Mouse (Mus musculus) spleen, embryonic (tissue): ENCODE measurements around the gene Rpl29.

Source experiments
- CTCF ChIA-PET: fragments of 350-600 bp; sonication (Branson Sonifier 250); formaldehyde crosslinking; loops from one replicate; lab custom pipeline; 2022; lab: Charles Lee

Rpl29 gene

DNA sequence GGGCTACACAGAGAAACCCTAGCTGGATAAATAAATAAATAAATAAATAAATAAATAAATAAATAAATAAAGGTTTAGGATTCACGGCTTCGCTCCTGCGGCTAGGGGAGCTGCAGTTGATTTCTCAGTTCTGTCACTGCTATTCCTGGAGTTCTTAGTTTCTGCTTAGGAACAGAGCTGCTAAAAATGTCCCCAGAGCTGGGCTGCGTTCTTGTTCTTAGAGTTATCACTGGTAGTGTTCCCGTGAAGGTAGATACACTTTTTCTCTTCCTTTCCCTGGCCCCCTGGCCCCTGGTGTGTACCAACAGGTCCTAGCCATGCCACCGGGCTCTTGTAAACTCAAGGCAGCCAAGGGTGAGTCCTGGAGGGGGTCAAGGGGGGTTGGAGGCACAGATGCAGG, 12.4 kb upstream of the Rpl29 start:
- CTCF ChIA-PET, result interaction anchor here (0.7 kb wide), 1 partner anchor 63 kb away, joined by 3 read pairs; no protein-coding TSS in a partner anchor

DNA sequence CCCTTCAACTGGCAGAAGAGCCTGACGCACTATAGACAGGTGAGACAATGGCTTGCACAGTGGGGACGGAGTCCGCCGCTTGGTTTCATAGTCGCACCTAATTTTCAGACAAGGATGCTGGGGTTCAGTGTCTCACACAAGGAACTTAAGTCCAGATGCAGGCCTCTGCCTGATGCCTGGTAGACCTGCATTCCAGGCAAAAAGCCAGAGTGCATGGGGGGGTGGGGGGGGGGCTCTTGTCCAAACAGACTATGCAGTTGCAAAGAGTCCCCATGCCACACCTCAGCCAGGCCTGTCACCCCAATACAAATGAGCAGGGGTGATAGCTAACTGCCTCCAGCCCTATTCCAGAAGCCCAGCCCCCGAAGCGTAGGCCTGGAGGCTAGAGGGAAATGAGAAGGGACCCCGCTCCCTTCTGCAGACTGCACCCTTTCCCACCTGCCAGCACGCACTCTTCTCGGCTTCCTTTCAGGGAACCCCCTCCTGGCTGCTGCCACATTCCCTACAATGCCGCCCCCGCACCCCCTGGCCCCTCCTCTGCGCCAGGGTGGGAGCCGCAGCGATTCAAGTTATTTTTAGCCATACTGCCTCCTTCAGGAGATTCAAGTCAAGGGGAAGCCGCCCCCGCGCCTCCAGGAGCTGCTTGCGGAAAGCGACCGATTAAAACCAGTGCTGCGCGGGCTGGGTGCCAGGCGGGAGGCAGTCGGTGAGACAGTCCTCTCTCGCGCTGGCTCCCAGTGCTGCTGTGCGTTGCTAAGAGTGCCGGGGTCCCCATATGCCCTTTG, 11.2 kb upstream of the Rpl29 start:
- CTCF ChIA-PET, result no interaction called here

DNA sequence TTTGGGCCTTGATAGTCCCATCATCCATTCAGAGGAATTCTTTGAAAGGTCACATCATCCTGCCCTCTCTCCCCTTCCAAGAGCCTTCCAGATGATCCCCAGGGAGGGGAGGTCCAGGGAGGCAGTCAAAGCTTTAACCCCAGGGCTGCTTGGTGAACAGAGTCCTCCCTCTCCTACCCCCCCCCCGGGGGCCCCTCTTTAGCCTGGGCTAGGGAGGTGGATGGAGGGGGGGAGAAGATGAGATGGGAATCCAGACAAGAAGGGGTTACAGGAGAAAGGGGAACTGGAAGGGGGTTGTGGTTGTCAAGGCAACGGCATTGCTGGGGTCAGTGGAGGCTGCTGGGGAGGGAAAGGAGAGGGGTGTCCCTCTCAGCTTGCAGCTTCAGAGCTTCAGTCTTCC, 8.6 kb upstream of the Rpl29 start:
- CTCF ChIA-PET, result interaction anchor here (0.6 to 1.7 kb wide), 5 partner anchors 11 to 131 kb away, joined by 3 to 7 read pairs (median 5); partner anchors contain the start of gene Parp3

DNA sequence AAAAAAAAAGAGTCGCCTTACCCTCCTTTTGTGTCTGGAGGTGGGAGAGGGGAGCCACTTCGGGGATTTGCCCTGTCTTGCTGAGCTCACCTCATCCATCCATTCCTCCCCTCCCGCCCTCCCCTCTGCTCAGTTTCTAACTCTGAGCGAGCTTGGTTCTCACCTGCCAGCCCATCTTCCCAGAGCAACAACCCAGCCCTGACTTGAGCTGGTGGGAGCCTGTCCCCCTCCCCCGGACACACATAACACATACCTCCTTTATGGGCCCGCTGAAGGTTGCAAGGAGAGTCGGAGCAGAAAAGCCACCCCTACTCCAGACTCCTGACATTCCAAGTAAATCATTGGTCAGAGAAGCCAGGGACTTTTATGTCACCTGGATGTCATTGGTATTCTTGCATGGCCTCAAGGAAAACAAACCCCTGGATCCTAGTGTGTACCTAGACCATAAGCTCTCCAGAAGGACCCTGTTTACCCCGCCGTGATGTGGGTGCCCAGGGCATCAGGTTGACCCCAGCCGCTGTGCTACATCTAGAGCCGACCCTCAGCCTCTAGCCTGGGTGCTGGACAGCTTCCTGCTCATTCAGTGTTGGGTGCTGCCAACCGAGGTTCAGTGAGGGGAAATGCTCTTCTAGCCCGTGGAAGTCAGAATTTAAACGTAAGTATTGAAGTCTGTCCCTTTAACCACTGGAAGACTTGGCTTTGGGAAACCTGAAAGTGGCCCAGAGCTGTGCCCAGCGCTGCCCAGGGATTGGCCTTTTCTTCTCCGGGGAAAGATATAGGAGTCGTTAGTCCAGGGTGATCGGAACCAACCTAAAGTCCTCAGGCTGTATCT, 8.0 kb upstream of the Rpl29 start:
- CTCF ChIA-PET, result interaction anchor here (0.7 to 1.7 kb wide), 12 partner anchors 11 to 209 kb away, joined by 3 to 10 read pairs (median 4); partner anchors contain the start of gene Parp3

DNA sequence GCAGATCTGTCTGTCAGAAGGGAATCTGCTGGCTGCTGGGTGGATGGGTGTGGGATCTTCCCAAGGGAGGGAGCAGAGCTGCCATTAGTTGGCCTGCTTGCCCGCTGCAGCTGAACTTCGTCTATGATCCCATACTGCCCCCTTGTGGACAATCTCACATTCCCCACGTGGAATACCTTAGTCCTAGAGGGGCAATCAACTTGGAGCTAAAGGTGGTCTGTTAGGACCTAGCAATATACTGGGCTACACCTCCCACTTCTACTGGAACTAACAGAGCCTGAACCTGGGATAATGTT, 7.4 kb upstream of the Rpl29 start:
- CTCF ChIA-PET, result interaction anchor here (0.7 to 1.7 kb wide), 10 partner anchors 31 to 210 kb away, joined by 3 to 10 read pairs (median 4); partner anchors contain the start of genes Dusp7 and Parp3

DNA sequence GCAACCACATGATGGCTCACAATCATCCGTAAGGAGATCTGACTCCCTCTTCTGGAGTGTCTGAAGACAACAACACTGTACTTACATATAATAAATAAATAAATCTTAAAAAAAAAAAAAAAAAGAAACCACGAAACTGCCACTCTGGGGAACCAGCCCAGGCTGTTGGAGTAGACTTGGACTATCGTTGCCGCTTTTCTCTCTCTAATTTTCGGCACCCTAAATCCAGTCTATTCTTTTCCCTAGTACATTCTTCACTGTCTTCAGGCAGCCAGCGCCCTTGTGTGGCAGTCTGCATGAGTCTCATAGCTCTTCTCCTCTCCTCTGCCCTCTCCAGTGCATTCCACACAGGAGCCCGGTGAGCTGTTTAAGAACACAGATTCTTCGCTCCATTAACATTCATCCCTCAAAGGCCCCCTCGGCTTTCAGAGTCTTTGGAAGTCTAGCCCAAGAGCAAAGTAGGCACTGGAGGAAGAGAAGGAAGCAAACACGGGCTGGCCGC, 484 bp upstream of the Rpl29 start:
- CTCF ChIA-PET, result interaction anchor here (0.5 to 1.2 kb wide), 3 partner anchors 9 to 369 kb away, joined by 3 to 10 read pairs (median 6); partner anchors contain the start of gene Acy1

DNA sequence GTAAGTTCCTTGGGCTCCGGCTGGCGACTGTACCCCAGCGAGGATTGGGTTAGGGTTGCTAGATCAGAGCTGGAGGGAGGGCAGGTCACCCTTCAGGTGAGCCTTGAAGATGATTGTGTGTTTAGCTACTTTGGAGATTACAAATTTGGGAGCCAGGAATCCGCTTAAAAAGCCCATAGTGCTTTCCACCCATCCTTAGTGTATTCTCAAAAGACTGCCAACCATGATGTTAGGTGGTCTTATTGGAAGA, 686 bp downstream of the Rpl29 start:
- CTCF ChIA-PET, result interaction anchor here (1.0 to 1.2 kb wide), 2 partner anchors 8 to 47 kb away, joined by 3 to 6 read pairs; partner anchors contain the start of genes Acy1 and Parp3

DNA sequence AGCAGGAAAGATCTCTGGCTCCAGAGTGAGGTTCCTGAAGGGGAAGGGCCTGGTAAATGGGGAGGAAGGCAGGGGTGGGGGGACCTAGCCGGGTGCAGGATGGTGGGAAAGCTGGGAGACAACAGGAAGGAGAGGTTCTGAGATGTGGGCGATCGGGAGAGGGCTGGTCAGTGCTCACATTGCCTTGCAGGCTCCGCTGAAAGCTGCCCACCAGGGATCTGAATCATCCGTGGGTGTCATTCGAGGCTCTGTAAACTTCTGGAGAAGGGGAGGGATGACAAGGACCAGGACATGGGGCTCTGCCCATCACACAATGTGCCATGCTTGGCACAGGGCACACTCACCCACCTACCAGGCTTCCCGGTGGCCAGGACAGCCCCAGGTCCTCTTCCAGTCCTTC, 4.1 kb downstream of the Rpl29 start:
- CTCF ChIA-PET, result interaction anchor here (0.8 to 1.4 kb wide), 2 partner anchors 13 to 14 kb away, joined by 4 read pairs; partner anchors contain the start of gene Abhd14a

DNA sequence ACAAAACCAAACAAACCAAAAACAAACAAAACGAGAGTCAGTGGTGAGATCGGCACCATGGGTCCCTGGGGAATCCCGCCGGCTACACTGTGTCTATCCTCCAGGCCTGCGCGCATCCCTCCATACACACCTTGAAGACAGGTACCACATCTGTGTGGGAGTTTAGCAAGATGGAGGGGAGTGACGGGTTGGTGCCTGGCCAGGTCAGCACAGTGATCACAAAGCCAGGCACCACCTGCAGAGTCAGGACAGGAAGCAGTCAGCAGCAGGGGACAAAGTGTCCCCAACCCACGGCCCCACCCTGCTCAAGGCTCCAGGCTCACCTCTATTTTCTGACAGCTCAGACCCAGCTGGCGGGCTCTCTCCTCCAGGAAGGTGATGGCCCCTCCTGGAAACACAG, 7.3 kb downstream of the Rpl29 start:
- CTCF ChIA-PET, result no interaction called here

DNA sequence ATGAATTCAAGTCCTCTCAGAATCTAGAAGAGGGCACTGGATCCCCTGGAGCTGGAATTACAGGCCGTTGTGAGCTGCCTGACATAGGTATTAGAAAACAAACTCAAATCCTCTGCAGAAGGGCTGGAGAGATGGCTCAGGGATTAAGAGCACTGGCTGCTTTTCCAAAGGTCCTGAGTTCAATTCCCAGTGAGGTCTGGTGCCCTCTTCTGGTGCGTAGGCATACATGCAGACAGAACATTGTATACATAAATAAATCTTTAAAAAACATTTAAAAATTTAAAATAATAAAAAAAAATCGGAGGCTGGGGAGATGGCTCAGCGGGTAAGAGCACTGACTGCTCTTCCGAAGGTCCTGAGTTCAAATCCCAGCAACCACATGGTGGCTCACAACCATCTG, 13.4 kb downstream of the Rpl29 start:
- CTCF ChIA-PET, result no interaction called here

DNA sequence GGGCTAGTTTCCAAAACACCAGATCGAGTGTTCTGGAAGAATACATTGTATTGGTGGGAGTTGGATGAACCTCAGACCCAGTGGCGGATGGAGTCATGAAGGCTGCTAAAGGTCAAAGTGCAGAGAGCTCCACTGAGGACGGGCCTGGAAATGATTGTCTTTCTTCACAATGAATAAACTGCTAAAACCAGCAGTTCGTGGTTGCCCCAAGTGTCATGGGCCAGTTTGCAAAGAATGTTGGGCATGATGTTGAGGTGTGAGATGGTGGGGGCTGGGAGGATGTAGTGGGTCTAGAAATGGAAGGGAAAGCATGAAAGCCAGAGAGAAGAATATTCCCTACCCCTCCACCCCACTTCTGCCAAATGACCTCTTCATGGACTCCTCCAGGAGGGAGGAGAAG, 15.6 kb downstream of the Rpl29 start:
- CTCF ChIA-PET, result no interaction called here

DNA sequence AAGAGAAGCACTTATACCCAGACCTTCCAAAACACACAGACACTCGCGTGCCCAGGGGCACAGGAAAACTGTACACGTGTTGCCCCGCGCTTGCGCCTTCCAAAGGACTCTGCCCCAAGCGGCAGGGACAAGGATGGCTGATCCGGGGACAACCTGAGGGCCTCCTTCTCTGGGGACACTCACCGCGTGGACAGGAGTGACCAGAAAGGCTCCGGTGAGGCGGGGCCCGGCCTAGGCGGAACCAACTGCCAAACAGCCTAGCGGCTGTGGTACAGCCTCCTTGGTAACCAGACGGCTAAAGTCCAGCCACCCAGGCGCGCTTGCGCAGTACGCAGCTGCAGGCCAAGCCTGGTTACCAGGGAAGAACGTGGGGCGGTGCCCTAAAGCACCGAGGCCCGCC, 18.1 kb downstream of the Rpl29 start, which contains the start of the genes Abhd14b and Abhd14a:
TSS of gene Abhd14b (plus strand) at position 112 of the 400 bp plus-strand sequence.
TSS of gene Abhd14a (minus strand) at position 331 of the 400 bp plus-strand sequence.
- CTCF ChIA-PET, result interaction anchor here (0.6 to 2.5 kb wide), 5 partner anchors 14 to 167 kb away, joined by 3 to 7 read pairs (median 6); partner anchors contain the start of genes Parp3 and Poc1a

DNA sequence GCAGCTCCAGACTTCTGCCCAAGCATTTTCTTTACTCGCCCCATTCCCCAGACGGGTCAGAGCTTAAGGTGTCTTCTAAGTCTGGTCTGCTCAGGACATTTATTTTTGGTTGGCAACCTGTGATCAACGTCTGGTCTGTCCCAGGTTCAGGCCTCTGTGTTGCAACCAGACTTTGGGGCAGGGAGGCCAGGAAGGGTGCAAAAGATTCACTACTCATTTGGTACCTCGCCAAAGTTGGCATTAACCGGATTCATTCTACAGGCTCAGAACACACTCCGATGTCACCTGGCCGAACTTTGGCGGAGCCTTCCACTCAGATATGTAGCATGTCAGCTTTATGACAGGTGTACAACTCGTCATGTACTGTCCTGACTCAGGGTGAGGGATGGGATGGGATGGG, 18.7 kb downstream of the Rpl29 start:
- CTCF ChIA-PET, result interaction anchor here (0.9 to 2.5 kb wide), 2 partner anchors 15 to 29 kb away, joined by 4 to 6 read pairs; partner anchors contain the start of gene Parp3

DNA sequence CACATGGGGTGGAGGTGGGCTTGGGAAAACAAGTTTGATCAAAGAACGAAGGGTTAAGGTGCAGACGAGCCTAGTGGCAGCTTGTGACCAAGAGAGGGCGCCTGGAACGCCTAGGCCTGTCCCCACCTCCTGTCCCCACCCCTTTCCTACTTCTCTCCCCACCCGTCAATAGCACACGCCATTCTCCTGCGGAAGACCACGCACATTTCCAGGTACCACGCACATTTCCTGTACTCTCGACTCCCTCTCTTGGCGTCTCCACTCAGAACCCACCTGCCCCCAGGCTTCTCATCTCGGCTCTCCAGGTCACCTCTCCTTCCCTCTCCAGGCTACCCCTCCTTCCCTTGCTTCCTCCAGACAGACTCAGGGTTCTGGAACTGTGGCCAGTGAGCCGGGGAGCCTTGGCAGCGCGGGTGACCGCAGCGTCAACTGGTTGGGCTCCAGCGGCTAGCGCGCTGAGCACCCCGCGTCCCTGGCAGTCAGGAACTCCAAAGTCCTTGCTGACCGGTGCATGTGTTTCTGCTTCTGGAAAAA, 19.3 kb downstream of the Rpl29 start:
- CTCF ChIA-PET, result interaction anchor here (2.5 kb wide), 1 partner anchor 28 kb away, joined by 6 read pairs; the partner anchor contains the start of gene Parp3

DNA sequence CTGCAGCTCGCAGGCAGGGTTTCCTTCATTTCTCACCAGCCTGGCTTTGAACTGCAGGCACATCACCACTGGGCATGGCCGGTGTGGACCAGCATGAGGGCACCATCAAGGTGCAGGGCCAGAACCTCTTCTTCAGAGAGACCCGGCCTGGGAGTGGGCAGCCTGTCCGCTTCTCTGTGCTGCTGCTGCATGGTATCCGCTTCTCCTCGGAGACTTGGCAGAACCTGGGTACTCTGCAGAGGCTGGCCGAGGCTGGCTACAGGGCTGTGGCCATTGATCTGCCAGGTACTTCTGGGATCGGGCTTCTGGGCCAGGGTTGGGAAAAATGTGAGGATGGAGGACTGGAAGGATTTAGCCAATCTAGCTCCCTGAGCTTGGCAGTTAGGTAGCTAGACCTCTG, 20.7 kb downstream of the Rpl29 start:
- CTCF ChIA-PET, result no interaction called here

DNA sequence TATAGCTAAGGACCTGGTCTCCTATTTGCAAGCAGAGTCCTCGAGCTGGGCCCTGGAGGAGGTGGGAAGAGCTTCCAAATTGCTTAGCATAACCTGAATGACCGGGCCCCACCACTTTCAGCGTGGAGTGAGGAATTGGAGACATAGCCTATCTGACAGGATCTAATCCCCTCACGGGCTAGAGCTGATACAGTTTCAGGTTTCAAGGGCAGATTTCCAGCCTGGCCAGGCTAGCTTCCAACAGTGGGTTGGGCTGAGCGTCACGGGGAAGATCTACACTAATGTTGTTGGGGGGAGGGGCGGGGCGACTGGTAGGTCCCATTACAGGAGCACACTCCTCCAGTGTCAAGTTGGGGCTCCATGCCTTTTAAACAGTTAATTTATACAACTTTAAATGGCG, 21.4 kb downstream of the Rpl29 start:
- CTCF ChIA-PET, result interaction anchor here (0.5 kb wide), 1 partner anchor 40 kb away, joined by 3 read pairs; no protein-coding TSS in a partner anchor

DNA sequence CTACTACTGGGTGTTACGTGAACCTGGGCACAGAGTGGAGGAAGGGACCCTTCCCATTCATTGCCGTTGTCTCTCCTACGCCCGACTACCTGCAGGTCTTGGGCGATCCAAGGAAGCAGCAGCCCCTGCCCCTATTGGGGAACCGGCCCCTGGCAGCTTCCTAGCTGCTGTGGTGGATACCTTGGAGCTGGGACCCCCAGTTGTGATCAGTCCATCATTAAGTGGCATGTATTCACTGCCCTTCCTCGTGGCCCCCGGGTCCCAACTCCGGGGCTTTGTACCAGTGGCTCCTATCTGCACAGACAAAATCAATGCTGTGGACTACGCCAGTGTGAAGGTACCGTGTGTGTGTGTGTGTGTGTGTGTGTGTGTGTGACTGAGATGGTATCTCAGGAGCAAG, 22.0 kb downstream of the Rpl29 start:
- CTCF ChIA-PET, result no interaction called here

DNA sequence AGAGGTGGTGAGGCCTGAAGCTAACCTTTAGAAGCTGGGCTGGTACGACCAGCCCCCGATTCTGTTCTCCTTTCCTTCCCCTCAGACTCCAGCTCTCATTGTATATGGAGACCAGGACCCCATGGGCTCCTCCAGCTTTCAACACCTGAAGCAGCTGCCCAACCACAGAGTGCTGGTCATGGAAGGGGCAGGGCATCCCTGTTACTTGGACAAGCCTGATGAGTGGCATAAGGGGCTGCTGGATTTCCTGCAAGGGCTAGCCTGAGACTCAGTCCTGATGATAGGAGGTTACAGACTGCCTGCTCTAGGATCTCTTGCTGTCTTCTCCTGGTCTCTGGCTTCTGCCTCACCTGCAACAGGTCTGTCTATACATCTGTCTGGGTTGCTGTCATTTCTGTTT, 22.6 kb downstream of the Rpl29 start:
- CTCF ChIA-PET, result no interaction called here

DNA sequence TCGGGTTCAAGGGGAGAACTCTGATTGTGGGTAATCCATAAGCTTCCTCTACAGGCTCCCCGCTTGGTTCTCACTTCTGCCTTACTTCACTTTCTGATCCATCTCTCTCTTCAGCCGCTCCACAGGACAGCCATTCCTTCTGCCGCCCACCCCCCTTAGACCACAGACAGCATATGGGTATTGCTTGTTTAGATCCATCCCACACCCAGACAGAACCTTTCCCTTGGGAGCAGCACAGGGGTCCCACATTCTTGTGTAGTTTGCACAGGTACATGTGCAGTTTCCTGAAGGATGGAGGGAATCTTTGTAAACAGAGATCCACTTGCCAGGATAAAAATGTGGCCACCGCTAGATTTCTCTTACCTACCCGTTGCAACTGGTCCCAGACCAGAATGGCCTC, 23.1 kb downstream of the Rpl29 start:
- CTCF ChIA-PET, result no interaction called here

DNA sequence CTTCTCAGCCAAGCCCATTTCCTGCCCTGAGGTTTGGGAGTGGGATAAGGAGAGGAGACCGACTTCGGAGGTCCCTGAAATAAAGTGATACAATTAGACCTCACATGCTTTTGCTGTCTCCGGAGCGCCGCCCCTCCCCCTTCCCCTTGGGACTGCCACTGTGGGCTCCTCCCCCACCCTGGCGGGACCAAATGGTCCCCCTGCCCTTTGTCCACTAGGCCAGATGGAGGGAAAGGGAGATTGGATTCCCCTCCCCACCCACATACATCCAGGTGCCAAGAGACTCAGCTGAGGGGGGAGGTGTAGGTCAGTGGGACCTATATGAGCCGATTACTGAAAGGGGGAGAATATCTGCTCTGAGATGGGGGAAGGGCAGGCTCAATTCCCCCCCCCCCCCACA, 23.6 kb downstream of the Rpl29 start:
- CTCF ChIA-PET, result no interaction called here

DNA sequence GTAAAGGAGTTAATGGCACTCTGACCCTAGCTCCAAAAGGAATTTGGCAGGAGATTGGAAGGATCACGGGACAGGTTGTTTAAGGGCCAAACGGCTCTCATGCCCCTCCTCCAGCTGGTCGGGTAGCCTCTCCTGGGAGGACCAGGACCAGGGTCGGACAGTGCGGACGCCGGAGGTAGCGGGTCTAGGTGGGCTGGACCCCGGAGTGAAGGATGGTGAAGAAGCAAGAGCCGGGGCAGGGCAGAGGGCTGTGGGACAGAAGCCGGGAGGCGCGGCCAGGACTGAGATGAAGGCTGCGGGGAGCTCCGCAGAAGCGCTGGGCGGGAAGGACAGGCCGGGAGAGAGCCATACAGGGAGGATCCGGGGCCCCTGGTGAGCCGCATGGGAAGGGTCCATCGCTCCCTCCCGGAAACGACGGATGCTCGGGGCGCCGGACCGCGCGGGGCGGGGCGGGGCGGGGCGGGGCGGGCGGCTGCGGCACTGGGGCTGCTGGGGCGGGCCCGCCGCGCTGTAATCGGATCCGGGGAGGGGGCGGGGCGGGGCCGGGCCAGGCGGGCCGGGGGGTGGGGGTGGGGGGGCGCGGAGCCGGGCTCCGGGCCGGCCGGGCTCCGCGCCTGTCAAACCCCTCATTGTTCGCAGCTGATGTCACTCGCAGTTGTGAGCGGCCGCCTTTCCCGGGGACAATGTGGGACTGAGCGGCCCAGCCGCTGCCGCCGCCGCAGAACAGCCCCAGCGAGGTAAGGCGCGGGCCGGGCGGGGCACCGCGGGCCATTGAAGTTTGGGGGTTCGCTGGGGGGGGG, 24.2 kb downstream of the Rpl29 start, which contains the start of gene Pcbp4:
TSS of gene Pcbp4 (plus strand) at position 21 of the 800 bp plus-strand sequence.
- CTCF ChIA-PET, result no interaction called here
